Mouse (Mus musculus) liver, postnatal 0 days (tissue): ENCODE measurements at regions not wholly inside any gene's neighbourhood (a gene's known extent, or its start where the extent isn't known, plus 50 kb on each side); places are given as distances from the start of the nearest gene placed in this dataset.
A peak's percentile ranks its signal among the peaks of the same experiment; 100 is the strongest.

Experiments used
- CTCF ChIP-seq: sonication (generic); IDR thresholded peaks from 2 replicates; pipeline ENCODE4 v1.5.1; 2016; ENCODE audit warnings: antibody characterized with exemption, low read depth
- EP300 ChIP-seq: IDR thresholded peaks from 2 replicates; pipeline ENCODE4 v1.6.1; 2016; ENCODE audit warnings: antibody characterized with exemption, low read depth, mild to moderate bottlenecking

DNA sequence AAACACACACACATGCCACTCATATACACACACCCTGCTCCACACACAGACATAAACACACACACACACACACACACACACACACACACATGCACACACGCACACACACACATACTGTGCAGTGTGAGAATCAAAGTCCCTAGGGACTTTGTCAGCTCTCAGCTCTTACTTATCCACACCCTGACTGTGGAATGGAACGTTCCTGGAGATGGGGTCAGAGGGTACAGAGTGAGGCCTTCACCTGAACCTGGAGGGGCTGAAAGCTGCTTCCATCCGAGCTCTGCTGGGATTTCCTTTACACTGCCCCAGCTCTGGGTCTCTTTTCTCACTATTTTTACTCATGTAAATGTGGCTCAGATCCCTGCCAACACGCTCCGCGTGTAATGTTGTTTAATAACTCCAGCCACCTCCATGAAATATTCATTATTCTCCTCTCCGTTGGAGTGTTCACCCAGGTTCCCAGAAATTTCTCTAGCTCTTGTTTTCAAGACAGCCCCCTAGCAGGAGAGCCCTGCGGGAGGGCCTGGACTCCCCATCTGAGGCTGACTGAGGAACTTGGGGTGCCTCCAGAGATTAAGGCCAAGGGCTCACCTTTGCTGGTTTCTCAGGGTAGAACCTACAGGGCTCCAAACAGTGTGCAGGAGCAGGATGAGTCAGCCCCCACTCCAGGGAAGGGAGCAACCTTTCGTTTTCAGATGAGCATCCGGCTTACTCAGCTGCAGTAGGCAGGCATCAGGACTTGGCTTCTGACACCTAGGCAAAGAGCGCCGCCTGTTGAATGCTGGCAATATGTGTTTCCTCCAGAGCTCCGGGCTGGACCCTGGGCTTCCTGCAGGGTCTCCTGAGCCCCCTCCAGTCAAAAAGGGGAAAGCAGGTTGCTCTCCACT is 360.8 kb upstream of the Dynlrb2 start:
- TF ChIP-seq CTCF (peak; percentile 64), EP300 (no peak)
